Mouse (Mus musculus) B cell, adult 62 days (primary cell): Measurements from ENCODE around the gene Nr1h4. TPM values are rescaled to one million over a fixed set of nuclear protein-coding genes. Genes with fewer than 3 reads are reported as not detected.

Source experiments
- total RNA-seq: library from RNA; stranded (reverse); gene quantifications from 4 replicates; pipeline ENCODE4 v1.2.4, GENCODE M21; 2023

Gene Nr1h4
- not detected in 4 replicates for total RNA-seq

DNA sequence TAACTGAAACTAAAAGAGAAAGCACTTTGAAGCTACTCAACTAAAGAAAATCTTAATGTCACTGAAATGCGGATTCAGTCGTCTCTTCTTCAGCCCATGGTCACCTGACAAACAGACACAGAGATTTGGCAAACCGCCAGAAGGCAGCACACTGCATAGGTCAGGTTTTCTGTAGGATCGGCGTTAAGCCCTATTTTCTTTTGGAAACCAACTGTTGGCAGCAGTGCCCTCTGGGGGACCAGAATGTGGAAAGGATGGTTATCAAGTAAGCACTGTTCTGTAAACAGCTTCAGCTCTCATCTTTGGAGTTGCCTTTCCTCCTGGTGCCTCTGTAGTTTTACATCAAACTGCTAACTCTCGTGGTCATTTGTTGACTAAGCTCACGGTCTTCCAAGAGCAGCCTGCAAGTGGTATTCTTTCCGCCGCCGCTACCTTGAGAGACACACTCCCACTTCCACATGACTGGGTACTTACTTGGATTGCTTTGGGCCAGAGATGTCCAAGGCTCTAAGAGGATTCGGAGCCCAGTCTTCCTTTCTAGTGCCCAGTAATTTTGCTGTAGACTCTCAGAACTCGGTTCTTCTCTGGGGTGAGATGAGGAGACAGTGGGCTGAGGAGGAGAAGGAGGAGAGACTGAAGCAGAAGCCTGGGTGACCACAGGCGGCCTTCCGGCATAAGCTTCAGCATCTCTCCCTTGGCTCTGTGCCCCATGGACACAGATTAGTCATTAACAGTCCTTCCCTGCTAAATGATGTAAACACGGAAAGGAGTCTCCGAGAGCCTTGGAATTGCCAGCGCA lies at the start of gene Nr1h4:
TSS of gene Nr1h4 (minus strand) at position 657 of the 799 bp plus-strand sequence.

DNA sequence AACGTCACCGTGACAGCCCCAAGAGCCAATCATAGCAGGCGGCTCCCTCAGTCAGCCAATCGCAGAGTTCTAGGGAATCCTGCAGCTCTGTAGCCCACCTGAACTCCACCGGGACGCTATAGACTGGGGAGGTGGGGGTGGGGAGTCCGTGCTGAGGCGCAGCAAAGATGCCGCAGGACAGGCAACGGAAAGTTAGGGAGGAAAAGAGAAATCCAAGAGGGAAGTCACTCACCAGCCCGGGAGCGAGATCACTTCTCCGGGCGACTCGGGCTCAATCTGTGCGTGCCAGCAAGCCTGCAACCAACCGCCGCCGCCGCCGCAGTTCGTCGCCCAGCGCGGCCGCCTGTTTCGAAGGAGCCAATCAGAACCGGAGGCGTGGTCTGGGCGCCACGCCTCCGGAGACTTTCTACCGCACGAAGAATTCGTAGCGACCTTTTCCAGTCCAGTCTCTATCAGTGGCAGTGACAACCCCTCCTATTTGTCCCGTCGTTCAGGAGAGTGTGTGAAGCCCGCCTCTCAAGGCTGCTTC lies 89.7 kb downstream of the Nr1h4 start, which contains the start of gene Gas2l3:
TSS of gene Gas2l3 (minus strand) at position 345 of the 529 bp plus-strand sequence.

Other genes with a start within 250 kb of the Nr1h4 start
- gene Ano4, start 188.8 kb downstream of the Nr1h4 start, total RNA-seq = not detected in 4 replicates
- gene Gas2l3, start 89.6 kb downstream of the Nr1h4 start, total RNA-seq = 1.6 to 3.0 TPM (median 2.2 TPM) in 4 replicates
- 0.17 TPM in 1 of 4 replicates, not detected in the others for gene Slc17a8, start 87.7 kb upstream of the Nr1h4 start, total RNA-seq
- gene Scyl2, start 152.7 kb upstream of the Nr1h4 start, total RNA-seq = 34.4 to 39.5 TPM (median 36.2 TPM) in 4 replicates
- gene Actr6, start 198.7 kb upstream of the Nr1h4 start, total RNA-seq = 14.6 to 21.3 TPM (median 18.0 TPM) in 4 replicates
- 56.2 to 65.6 TPM (median 61.4 TPM) in 4 replicates for gene Uhrf1bp1l, start 211.4 kb upstream of the Nr1h4 start, total RNA-seq